Mouse (Mus musculus) frontal cortex, adult (tissue): Measurements from ENCODE around the gene Cflar.

Experiments
- ATAC-seq: cut with Nextera tagmentation; 2 replicates; pipeline ENCODE4 v1.9.2; 2017; ENCODE audit warnings: mild to moderate bottlenecking, moderate library complexity, mixed read lengths; ENCODE audit not compliant: low TSS enrichment

Gene Cflar

GRCm38 (mm10) chr1:58712076-58713061, 1.1 kb downstream of the Cflar start:
- no peak for ATAC-seq

GRCm38 (mm10) chr1:58713081-58713892, 2.0 kb downstream of the Cflar start:
- ATAC-seq = peak; percentile 38

- ATAC-seq = no peak
Observed at GRCm38 (mm10) chr1:58713893-58714231, 2.6 kb downstream of the Cflar start.

GRCm38 (mm10) chr1:58714361-58714760, 3.1 kb downstream of the Cflar start:
- ATAC-seq = no peak

GRCm38 (mm10) chr1:58715536-58715935, 4.2 kb downstream of the Cflar start:
- no peak for ATAC-seq

GRCm38 (mm10) chr1:58716162-58716882, 5.0 kb downstream of the Cflar start:
- no peak for ATAC-seq

- ATAC-seq = no peak
Observed at GRCm38 (mm10) chr1:58716883-58717220, 5.5 kb downstream of the Cflar start.

GRCm38 (mm10) chr1:58717589-58718270, 6.4 kb downstream of the Cflar start:
- ATAC-seq = no peak

GRCm38 (mm10) chr1:58719356-58719945, 8.1 kb downstream of the Cflar start:
- ATAC-seq = no peak

GRCm38 (mm10) chr1:58720090-58720489, 8.8 kb downstream of the Cflar start:
- no peak for ATAC-seq

GRCm38 (mm10) chr1:58720988-58721387, 9.7 kb downstream of the Cflar start:
- ATAC-seq = no peak

GRCm38 (mm10) chr1:58722115-58722938, 11.0 kb downstream of the Cflar start:
- no peak for ATAC-seq

GRCm38 (mm10) chr1:58723062-58723808, 11.9 kb downstream of the Cflar start:
- ATAC-seq = no peak

GRCm38 (mm10) chr1:58723809-58724405, 12.6 kb downstream of the Cflar start:
- no peak for ATAC-seq

- ATAC-seq = no peak
Observed at GRCm38 (mm10) chr1:58724533-58724932, 13.2 kb downstream of the Cflar start.

GRCm38 (mm10) chr1:58725095-58725494, 13.8 kb downstream of the Cflar start:
- ATAC-seq = no peak

GRCm38 (mm10) chr1:58725767-58726166, 14.5 kb downstream of the Cflar start:
- ATAC-seq = no peak

GRCm38 (mm10) chr1:58727019-58727746, 15.9 kb downstream of the Cflar start:
- ATAC-seq = no peak
